Mouse (Mus musculus) liver, embryonic 14.5 days (tissue): ENCODE results near the gene Trio.

Experiments used
- CTCF ChIP-seq: IDR thresholded peaks from 2 replicates; pipeline ENCODE4 v1.5.1; 2016; ENCODE audit warnings: antibody characterized with exemption, low read depth, control low read depth
- EP300 ChIP-seq: IDR thresholded peaks from 2 replicates; pipeline ENCODE4 v1.6.1; 2016; ENCODE audit warnings: antibody characterized with exemption, low read depth

GRCm38 (mm10) chr15:28070771-28071419 is 45.2 kb upstream of the Trio start:
- TF ChIP-seq CTCF: no peak
- no peak for TF ChIP-seq EP300
